Mouse (Mus musculus) olfactory bulb, adult 2 months (tissue): ENCODE measurements around the gene Lrrc56.

Source experiments
- CTCF ChIP-seq: fragments of 200-500 bp; IDR thresholded peaks from 2 replicates; pipeline ENCODE4 v1.5.1; 2012; ENCODE audit warnings: low read depth, mild to moderate bottlenecking, low read length, moderate library complexity; ENCODE audit not compliant: insufficient read depth
- POLR2A ChIP-seq: fragments of 200-500 bp; IDR thresholded peaks from 2 replicates; pipeline ENCODE4 v1.6.1; 2012; ENCODE audit warnings: mild to moderate bottlenecking, low read depth, low read length, moderate library complexity; ENCODE audit not compliant: insufficient read depth

DNA sequence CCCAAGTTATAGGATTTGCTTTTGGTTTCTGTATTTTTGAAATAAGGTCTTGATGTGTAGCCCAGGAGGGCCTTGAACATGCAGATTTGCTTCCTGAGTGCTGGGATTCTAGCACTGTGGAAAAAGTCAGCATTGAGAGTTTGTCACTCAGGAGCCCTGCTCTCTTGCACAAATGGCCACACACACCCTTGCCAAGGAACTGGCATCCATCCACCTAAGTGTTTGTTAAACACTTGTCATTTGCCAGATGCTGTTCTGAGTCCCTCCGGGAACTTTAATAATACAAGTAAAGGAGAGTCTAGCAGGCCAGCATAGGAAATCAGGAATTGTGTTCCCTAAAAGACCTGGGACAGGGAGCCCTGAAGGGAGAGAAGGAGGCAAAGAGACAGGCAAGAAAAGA, 24.7 kb upstream of the Lrrc56 start:
- TF ChIP-seq POLR2A (no peak), CTCF (no peak)
